Mouse (Mus musculus): ENCODE data around the gene Senp5.

- TF ChIP-seq EP300 (IDR thresholded peaks at IDR 0.05; ENCODE audit: low read depth), result no peak
- no peak for TF ChIP-seq CTCF (IDR thresholded peaks at IDR 0.05; ENCODE audit: low read depth)
Observed at GRCm38 (mm10) chr16:32004731-32005130, 1.6 kb upstream of the Senp5 start.
